Mouse (Mus musculus) spleen, adult 2 months (tissue): Measurements from ENCODE around the gene Gse1.

ENCODE experiments used
- CTCF ChIP-seq: fragments of 200-500 bp; IDR thresholded peaks from 2 replicates; pipeline ENCODE4 v1.5.1; 2011; ENCODE audit warnings: mild to moderate bottlenecking, inconsistent platforms; ENCODE audit not compliant: insufficient read depth, insufficient read length, insufficient replicate concordance; ENCODE audit errors: extremely low read depth
- POLR2A ChIP-seq: fragments of 200-500 bp; IDR thresholded peaks from 2 replicates; pipeline ENCODE4 v1.6.1; 2011; ENCODE audit warnings: low read depth, low read length, inconsistent platforms

DNA sequence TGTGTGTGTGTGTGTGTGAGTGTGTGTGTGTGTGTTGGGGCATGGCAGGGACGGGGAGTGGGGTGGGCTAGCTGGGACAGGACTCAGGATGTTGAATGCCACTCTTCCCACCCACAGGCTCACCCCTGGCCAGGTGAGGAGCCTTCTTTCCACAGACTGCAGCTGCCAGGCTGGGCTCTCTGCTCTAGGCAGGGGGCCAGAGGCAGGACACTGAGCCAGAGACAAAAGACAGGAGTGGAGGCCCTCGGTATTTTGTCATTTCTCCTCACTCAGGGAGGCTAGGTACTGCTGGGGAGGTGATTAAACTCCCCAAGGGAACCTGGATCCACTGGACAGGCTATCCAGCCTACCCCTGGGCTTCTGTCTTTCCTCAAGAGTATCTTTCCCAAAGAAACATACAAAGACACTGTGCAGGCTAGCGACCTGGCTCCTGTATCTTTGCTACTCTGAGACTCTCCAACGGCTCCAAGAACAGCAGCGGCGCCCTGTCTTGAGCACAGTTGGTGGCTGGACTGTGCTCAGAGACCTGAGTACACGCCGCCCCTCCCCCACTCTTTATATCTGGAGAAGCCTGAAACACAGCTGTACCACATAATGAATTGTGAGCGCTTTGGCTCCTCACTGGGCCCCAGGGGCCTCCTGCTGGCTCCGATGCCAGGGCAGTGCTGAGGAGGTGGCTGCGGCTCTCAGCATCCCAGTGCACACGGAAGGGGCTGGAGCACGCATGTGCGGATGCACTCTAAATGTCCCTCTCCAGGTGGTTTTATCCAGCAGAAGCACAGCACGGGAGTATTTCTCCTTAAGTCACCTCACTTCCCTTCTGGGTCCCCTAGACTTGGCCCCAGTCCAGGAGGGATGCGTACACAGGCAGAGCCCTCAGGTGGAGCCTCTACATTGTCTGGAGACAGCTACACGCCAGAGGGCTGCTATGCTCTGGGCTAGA is 43.1 kb upstream of the Gse1 start:
- no peak for TF ChIP-seq POLR2A
- no peak for TF ChIP-seq CTCF
